Mouse (Mus musculus): ENCODE measurements around the gene Rbbp4.

Rbbp4 gene

DNA sequence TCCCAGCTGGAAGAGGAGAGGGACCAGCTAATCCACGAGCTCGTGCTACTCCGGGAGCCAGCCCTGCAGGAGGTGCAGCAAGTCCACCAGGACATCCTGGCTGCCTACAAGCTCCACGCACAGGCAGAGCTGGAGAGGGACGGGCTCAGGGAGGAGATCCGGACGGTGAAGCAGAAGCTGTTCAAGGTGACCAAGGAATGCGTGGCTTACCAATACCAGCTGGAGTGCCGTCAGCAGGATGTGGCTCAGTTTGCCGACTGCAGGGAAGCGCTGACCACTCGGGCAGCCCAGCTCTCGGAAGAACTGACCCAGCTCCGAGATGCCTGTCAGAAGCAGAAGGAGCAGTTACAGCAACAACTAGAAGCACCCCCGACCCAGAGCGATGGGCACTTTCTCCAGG lies 41.5 kb downstream of the Rbbp4 start:
- in situ Hi-C loops (cut with MboI, MseI): no loop called here

DNA sequence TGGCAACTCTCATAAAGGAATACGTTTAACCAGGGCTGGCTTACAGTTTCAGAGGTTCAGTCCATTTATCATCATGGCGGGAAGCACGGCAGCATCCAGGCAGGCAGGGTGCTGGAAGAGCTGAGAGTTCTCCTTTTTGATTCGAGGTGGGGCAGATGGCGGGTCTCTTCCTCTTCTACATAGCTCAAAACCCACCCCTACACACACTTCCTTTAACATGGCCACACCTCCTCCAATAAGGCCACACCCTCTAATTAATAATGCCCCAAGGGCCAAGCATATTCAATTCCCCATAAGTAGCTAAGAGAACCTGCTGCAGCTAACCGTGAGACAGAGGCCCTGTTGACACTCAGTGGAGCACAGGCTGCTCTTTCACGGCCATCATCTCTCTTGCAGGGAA lies 42.3 kb downstream of the Rbbp4 start:
- in situ Hi-C loops (cut with MboI, MseI): no loop called here

DNA sequence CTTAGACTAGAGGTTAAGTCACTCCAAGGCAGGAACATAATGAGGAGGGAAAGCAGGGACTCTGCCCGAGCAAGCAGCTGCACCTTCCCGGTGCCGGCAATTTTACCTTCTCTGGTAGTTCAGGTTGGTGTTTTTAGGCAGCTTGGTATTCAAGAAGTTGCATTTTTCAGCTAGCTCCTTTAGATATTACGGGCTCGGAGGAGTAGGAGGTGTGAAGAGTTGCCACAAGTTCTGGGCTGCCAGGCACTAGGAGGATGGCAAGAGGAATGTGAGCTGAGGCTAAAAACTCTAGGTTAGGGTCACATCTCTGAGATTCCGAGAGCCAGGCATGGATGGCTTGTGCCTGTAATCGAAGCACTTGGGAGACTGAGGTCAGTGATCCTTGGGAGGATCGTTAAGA lies 45.5 kb downstream of the Rbbp4 start:
- in situ Hi-C loops (cut with MboI, MseI): no loop called here

DNA sequence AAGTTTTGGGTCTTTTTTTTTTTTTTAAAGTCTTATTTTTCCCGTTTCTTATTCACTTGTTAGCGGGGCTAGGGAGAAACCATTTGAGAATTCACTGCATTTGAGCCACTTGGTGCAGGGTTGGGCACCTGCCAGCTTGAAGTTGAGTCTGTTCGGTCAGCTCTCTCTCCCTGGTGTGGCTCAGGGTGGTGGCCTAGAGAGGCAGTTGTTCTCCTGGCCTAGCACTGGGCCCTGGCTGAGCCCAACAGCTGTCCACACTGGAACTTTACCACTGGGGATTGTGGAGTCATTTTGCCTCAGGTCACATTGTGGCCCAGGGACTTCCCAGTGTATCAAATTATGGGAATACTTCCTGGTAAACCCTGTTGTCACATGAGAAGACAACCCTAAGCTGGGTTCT lies 47.1 kb downstream of the Rbbp4 start:
- in situ Hi-C loops (cut with MboI, MseI): no loop called here

DNA sequence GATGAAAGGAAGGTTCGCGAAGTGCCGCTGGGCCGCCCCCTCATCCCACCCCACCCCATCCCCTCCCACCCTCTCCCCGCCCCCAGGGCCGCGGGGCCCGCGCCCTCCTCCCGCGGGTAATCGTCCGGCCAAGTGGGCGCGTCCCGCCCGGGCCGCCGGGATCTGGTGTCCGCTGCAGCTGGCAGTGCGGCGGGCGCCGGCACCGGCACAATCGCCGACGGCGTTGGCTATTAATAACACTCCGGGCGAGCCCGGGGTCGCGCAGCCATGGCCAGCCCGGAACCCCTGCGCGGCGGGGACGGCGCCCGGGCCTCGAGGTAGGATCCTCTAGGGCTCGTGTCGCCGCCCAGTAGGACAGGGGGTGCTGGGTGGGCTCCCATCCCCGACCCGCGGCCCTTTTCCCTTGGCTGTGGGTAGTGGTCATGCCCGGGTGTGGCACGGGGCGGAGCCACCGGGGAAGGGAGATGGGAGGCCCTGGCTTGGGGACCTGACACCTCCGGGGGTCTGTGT lies 47.6 kb downstream of the Rbbp4 start, which contains the start of gene Sync:
TSS of gene Sync (plus strand) at position 146 of the 510 bp plus-strand sequence.
- in situ Hi-C loops (cut with MboI, MseI): no loop called here

DNA sequence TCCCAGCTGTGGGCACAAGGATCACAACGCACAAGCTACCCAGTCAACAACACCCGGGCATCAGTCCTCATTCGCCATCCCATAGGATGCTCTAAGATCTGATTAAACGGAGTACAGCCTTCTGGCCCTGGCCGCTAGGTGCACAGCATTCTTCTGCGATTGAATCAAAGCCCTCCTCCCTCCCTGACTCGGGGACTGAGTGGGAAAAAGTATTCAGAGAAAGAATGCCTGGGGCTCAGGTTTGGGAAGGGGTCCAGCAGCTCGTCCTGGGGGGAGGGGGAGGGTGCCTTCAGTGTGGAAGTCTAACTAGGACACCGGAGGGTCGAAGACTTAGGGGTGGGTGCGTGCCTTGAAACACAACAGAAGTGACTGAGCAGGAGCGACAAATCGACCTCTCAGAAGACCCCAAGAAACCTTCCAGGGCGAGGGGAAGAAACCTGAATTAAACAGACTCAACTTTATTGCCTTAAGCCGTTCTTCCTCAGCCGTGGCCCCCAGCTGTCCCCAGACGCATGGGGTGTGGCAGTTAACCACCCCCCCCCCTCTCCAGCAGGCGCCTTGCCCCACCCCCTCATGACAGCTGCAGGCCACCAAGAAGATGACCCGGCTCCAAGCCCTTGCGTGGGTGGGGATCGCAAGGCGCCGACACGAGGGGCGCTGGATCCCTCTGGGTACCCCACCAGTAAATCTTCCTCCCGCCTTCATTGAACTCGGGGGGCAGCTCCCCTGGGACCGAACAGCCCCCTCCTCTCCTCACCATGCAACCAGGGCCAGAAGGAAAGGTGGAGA lies 48.3 kb downstream of the Rbbp4 start:
- in situ Hi-C loops (cut with MboI, MseI): no loop called here

DNA sequence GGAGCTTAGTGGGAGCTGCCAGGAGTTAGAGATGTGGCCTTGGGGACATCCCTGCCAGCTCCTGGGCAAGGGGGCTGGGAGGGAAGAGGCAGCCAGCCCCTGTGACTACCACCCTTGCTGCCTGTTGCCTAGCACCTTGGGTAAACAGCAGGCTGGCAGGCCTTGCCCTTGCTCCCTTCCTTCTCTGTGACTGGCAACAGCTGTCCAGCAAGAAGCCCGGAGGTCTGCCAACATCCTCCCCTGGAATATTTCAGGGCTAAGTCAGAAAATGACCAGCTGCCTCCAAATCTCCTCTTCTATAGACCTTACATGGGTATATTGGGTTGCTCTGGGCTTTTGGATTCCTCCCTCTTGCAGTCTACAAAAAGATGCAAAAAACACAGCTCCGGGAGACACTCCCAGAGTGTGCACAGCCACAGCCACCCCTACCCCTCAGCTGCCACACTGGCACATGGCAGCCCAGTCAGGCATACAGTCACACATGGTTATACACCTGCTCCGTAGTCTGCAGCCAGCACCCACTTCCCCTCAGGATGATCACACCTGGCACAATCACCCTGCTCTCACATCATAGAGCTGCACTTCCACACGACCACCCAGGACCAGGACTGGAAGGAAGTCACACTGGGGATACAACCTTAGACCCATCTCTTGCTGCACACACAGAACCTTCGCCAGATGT lies 49.0 kb downstream of the Rbbp4 start:
- in situ Hi-C loops (cut with MboI, MseI): no loop called here

DNA sequence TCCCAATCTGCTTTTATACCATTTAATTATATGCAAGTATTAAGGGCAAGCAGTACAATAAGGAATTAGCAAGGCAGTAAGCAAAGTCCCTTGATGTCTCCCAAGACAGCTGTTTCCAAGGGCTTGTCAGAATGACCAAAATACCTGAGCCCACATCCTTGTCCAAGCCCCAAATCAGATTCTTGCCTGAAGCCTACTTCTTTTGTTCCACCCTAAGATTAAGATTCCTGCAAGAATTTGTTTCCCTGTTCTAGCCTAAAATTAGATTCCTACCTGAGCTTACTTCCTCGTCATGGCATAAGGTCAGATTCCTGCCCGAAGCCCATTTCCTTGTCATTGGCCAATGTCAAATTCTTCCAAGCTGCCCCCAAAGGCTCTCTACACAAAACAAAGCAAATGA lies 50.5 kb downstream of the Rbbp4 start:
- in situ Hi-C loops (cut with MboI, MseI): no loop called here

DNA sequence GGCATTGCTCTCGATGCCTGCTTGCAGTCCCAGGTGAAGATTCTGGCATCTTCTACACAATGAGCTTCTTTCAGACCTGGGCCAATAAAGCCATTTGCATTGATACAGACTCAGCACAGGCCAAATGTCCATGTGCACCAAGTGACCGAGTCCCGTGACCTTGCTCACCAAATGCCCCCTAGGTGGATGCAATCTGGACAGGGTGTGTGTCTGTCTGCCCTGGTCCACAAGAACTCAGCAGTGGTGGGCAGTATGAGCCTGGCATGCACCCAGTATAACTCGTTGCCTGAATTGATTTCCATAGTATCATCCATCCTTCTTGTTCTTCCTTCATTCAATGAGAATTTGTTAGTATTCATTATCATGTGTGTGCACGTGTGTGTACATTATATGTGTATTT lies 51.9 kb downstream of the Rbbp4 start:
- in situ Hi-C loops (cut with MboI, MseI): no loop called here

DNA sequence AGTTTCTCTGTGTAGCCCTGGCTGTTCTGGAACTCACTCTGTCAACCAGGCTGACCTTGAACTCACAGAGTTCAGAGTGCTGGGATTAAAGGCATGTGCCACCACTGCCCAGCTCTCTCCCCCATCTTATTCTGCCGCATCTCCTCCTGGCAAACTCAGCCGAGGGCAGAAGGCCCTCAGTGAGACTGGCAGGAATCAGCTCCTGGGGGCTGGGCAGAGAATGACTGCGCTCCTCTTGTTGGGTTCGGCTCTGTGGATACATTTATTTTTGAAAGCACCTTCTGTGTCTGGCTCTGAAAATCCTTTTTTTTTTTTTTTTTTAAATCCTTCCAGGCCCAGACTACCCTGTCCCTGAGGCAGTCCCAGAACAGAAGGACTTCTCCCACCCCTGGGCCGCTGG lies 52.4 kb downstream of the Rbbp4 start:
- in situ Hi-C loops (cut with MboI, MseI): no loop called here

DNA sequence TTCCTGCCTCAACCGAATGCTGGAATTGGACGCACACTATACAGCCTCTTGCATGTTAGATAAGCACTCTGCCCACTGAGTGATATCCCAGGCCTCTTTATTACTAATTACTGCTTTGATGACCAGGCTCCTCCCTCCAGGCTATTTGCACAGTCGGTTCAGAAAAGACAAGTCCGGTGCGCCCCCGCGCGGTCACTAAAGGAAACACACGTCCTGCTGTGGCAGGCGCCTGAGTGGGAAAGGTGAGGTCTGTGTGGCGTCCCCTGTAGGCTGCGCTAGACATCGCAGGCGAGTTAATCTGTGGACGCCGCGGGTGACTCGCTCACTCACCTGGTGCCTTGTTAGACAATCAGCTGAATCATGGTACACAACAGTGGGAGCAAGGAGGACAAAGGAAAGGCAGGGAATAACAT lies 58.7 kb downstream of the Rbbp4 start:
- in situ Hi-C loops (cut with MboI, MseI): loop anchor here (10.0 kb wide), 1 partner anchor 62 kb away; no protein-coding TSS in a partner anchor

DNA sequence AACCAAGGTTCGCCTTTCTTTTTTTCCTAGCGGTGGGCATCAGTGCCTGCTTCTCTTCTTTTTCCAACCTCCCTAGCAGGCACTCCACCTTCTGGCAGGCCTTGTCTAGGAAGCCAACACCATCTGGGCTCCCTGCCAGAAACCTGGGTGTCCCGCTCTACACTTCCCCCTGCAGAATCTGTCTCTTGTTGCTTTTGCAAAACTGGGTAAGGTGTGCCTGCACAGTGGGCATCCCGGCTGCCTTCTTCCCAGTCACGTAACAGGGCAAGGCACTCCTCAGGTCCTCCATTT lies 62.5 kb downstream of the Rbbp4 start:
- in situ Hi-C loops (cut with MboI, MseI): loop anchor here (10.0 kb wide), 1 partner anchor 58 kb away; no protein-coding TSS in a partner anchor

DNA sequence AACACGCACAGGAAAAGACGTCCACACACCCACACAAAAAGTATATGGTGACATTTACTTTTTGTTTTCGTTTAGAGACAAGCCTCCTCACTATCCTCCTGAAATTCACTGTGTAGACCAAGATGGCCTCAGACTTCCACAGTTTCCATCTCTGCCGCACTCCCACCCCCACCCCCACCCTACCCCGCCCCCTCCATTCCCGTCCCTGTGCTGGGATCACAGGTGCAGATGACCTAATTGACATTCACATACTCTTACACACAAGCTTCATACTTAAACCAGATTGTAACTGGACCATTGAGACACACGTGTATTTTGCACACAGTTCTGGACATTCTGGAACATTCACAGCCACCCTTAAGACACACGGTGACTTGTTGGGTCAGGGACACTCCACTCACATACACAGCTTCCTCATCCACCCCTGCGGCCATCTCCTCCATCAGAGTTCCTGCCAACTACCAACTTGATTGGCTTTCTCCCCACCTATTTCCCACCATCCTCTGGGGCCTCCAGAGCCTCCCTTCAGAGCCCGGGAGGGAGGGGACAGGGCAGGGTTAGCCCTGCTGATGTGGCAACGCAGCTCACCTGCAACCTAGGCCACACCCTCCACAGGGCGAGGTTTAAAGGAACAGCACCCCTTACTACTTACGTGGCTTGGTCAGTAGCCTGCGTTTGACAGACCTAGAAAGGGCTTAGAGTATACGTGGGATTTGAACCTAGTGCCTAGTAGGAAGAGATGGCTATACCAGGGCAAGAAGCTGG lies 63.0 kb downstream of the Rbbp4 start:
- in situ Hi-C loops (cut with MboI, MseI): loop anchor here (10.0 kb wide), 1 partner anchor 57 kb away; no protein-coding TSS in a partner anchor

DNA sequence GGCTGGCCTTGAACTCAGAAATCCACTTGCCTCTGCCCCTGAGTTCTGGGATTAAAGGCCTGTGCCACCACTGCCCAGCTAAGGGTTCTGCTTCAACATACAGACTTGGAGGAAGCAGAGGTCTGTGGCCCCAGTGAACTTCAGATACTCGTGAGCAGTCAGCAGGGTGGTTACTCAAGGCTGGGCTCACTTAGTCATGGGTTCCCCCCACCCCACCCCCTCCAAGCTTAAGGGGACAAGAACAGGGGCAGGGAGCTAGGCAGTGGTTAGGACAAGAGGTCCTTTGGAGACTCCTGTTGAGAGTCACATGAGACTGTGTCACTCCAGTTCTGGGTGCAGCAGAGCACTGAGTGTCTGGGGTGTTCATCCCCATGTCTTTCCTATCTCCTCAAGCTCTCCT lies 66.5 kb downstream of the Rbbp4 start:
- in situ Hi-C loops (cut with MboI, MseI): no loop called here

DNA sequence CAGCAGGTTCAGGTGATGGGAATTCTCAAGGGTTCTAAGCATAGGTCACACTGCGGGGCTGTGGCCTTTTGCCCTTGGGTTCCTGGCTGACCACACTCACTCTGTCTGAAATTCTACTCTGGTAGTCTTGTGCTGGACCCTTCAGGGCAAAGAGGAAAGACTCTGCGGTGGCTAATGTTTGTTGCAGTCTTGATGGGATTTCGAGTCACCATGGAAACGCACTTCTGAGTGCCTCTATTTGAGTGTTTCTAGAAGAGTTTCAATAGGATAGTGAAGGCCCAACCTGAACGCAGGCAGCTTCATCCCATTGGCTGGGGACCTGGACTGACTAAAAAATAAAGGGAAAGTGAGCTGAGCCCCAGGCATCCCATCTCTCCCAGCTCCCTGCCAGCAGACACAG lies 68.3 kb downstream of the Rbbp4 start:
- in situ Hi-C loops (cut with MboI, MseI): no loop called here

DNA sequence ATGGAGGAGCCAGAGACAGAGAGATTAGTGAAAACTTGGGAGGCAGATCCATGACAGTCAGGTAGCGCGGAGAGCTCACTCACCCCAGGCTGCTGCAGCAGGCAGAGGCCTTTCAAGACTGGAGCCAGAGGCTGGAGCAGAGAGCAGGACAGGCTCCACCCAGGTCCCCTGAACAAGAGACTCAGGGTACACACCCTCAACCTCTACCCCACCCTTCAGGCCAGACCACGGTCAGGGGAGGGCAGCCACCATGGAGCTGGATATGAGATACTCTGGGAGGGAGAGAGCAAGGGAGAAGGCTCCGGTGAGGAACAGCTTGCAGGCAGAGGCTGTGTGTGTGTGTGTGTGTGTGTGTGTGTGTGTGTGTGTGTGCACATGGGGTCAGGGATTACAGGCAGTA lies 69.0 kb downstream of the Rbbp4 start:
- in situ Hi-C loops (cut with MboI, MseI): no loop called here

DNA sequence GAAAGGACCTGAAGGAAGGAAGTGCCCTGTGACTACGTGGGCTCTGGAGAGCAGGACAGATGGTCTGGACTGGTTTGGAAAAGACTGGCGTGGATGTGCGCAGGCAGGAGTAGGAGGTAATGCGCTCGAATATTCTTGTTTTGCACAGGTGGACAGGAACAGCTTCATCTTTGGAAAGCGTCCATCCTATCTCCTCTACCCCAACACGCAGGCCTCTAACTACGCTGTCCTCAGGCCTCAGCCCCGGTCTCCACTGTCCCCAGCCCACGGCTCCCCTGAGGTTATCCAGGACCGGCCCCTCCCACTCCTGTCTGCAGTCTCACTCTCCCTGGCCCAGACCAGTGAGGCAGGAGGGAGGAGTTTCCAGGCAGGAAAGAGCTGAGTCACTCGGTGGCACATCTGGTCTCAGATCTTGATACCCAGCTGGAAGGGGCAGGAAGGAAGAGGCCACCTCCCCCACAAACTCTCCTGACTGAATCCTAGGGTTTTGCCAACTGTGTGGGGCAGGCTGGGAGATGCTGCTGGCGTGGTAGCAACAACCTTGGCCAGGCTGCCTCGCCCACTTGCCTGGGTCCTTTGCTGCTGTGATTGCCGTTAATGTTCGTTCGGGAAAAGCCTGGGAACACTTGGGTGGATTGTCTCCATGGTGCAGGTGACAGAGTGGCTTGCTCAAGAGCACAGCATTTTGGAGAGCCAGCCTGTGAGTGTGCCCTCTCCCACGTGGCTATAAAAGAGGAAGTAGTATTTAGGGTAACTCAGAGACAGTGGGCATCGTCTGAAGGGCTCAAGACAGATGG lies 71.7 kb downstream of the Rbbp4 start:
- in situ Hi-C loops (cut with MboI, MseI): no loop called here

DNA sequence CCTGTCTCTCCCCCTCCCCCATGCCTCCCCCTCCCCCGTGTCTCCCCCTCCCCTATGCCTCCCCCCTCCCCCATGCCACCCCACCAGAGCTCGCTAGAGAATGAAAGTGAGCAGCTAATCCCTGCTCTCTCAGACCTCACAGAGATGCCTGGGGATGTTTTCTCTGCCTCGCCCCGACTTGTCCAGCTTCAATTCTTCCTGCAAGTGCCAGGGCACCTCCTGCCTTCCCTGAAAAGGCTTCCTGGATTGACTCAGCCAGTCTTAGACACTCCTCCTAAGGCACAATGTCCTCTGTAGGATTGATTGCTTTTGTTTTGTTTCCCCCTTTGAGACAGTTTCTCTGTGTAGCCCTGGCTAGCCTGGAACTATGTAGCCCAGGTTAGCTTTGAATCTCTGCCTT lies 74.0 kb downstream of the Rbbp4 start, which contains the start of gene C77080:
TSS of gene C77080 (minus strand) at position 209 of the 400 bp plus-strand sequence.
- in situ Hi-C loops (cut with MboI, MseI): no loop called here

DNA sequence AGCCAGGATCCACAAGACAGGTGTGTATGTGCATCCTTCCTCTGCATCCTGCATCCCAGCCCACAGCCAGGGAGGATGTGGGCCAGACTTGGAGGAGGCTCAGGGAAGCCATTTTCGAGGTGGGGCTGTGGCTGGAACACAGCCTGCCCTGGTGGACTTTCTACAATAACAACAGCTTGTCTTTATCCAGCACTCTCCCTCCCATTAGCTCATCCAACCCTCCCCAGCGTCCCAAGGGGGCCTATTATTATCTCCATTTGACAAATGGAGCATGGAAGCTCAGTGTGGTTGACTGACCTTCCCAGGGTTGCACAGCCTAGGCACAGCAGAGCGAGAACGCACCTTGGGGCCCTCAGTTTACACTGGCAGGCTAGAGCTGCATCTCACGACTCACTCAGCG lies 74.5 kb downstream of the Rbbp4 start:
- in situ Hi-C loops (cut with MboI, MseI): no loop called here

DNA sequence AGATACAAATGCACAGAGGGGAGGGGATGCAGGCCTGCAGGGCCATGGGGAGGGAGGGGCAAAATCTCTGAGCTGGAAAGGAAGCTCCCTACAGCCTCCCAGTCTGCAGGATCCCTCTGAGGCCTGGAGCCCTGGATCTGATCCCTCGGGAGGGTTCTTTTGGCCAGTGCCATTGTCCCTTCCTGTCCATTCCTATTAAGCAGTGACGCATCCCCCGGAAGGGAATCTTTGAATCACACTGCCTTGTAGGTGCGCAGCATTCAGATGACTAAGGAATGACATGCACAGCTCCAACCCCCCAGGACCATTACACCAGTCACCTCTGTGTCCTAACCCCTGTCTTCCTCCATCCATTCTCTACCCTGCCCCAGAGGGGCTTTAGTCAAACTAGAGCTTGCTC lies 76.1 kb downstream of the Rbbp4 start:
- in situ Hi-C loops (cut with MboI, MseI): no loop called here

All from T-helper 1 cell (primary cell).